Mouse (Mus musculus): Measurements from ENCODE around the gene Acacb. TPM values are rescaled to one million over a fixed set of nuclear protein-coding genes. Genes with fewer than 3 reads are reported as not detected.
A peak's percentile ranks its signal among the peaks of the same experiment; 100 is the strongest.

Acacb gene
- polyA plus RNA-seq, 1 experiment from 2014 or later, result 2.4 TPM

- 13% methylated on average over 14 of the region's 14 CpGs for WGBS
- Histone ChIP-seq H3K27ac (no peak overlapping the region), H3K9ac (replicated peaks) (0 out of 2 replicates have a peak overlapping the region, but pooled peaks have one; percentile 19)
Observed at GRCm38 (mm10) chr5:114248174-114248589, 101.8 kb downstream of the Acacb start.

GRCm38 (mm10) chr5:114259495-114259894, 113.2 kb downstream of the Acacb start:
- H3K36me3 ChIP-seq, result no peaks in the 10 kb centered on the region
- H3K4me3 ChIP-seq (replicated peaks), result no peak overlapping the region
- H3K27ac ChIP-seq, result no peak overlapping the region
- no peak overlapping the region for H3K4me2 ChIP-seq (replicated peaks)
- no peaks in the 10 kb centered on the region for H3K9me3 ChIP-seq
- H3K27me3 ChIP-seq, result peaks cover 20% of the 10 kb centered on the region
- WGBS, result 89% methylated on average over 10 of the region's 10 CpGs
- no peak for ATAC-seq
- peaks cover 17% of the 10 kb centered on the region for H3K4me1 ChIP-seq (replicated peaks)
- H3K9ac ChIP-seq (replicated peaks), result no peak overlapping the region

More at GRCm38 (mm10) chr5:114248174-114248589, 101.8 kb downstream of the Acacb start:
- H3K9me3 ChIP-seq, result no peaks in the 10 kb centered on the region
- H3K4me2 ChIP-seq (replicated peaks), result peak overlapping the region; percentile 34
- peaks cover 42% of the 10 kb centered on the region for H3K27me3 ChIP-seq
- ATAC-seq, result peak; percentile 84
- peaks cover 9% of the 10 kb centered on the region for H3K4me1 ChIP-seq (replicated peaks)
- no peak overlapping the region; the same call in 1 of the 2 replicates for H3K4me3 ChIP-seq (replicated peaks)
- H3K36me3 ChIP-seq, result no peaks in the 10 kb centered on the region

DNA sequence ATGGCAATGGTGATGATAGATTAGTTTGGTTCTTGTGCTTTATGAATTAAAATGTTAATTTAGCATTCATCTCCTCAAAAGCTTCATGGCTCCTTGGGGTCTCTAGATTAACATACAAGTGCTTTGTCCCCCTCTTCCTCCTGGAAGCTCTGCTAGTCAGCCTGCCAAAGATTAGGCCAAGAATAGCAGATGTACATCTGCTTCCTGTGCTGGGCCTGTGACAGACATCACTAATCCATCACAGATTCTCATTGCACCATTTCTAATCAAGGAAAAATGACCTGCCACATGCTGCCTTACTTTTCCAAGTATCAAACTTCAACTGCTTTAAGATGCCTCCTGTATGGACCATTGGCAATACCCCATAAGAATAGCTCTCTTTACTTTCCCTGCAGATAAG, 115.2 kb downstream of the Acacb start:
- Histone ChIP-seq H3K27ac (no peak overlapping the region), H3K4me3 (replicated peaks) (no peak overlapping the region), H3K4me1 (replicated peaks) (peaks cover 23% of the 10 kb centered on the region), H3K9ac (replicated peaks) (no peak overlapping the region), H3K9me3 (no peaks in the 10 kb centered on the region), H3K4me2 (replicated peaks) (no peak overlapping the region), H3K27me3 (peaks cover 24% of the 10 kb centered on the region), H3K36me3 (no peaks in the 10 kb centered on the region)
- no peak for ATAC-seq

GRCm38 (mm10) chr5:114264030-114264459, 117.7 kb downstream of the Acacb start:
- WGBS, result 54% methylated on average over 8 of the region's 8 CpGs
- no peak overlapping the region for H3K27ac ChIP-seq
- ATAC-seq, result peak; percentile 81
- no peak overlapping the region for H3K4me3 ChIP-seq (replicated peaks)
- no peaks in the 10 kb centered on the region for H3K36me3 ChIP-seq
- no peak overlapping the region for H3K4me2 ChIP-seq (replicated peaks)
- peaks cover 25% of the 10 kb centered on the region for H3K4me1 ChIP-seq (replicated peaks)
- H3K9ac ChIP-seq (replicated peaks), result no peak overlapping the region
- peaks cover 43% of the 10 kb centered on the region for H3K27me3 ChIP-seq
- H3K9me3 ChIP-seq, result no peaks in the 10 kb centered on the region

GRCm38 (mm10) chr5:114264791-114265190, 118.5 kb downstream of the Acacb start:
- 93% methylated on average over 8 of the region's 8 CpGs for WGBS
- Histone ChIP-seq H3K27me3 (peaks cover 48% of the 10 kb centered on the region), H3K4me1 (replicated peaks) (peaks cover 33% of the 10 kb centered on the region)

DNA sequence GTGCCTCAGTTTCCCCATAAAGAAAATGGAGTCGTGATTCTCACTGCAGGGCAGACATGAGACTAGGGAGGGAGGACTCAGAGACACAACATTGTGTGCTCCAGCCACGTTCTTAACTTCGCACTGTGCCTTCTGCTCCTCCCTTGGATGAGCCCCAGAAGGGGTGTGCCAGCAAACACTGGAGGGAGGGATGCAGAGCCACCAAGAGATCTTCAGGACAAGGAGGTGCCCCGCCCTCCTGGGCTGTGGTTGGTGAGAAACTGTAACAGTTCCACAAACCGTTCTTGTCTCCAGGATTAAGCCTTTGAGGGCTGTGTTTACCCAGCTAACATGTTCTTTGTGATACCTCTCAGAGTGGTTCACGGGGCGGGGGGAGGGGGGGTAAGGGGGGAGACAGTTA, 122.3 kb downstream of the Acacb start:
- no peak overlapping the region for H3K9ac ChIP-seq (replicated peaks)

More at GRCm38 (mm10) chr5:114264791-114265190, 118.5 kb downstream of the Acacb start:
- no peaks in the 10 kb centered on the region for H3K36me3 ChIP-seq
- no peak overlapping the region for H3K9ac ChIP-seq (replicated peaks)
- no peak overlapping the region for H3K4me2 ChIP-seq (replicated peaks)
- ATAC-seq, result no peak
- H3K9me3 ChIP-seq, result no peaks in the 10 kb centered on the region
- H3K27ac ChIP-seq, result no peak overlapping the region
- no peak overlapping the region for H3K4me3 ChIP-seq (replicated peaks)

DNA sequence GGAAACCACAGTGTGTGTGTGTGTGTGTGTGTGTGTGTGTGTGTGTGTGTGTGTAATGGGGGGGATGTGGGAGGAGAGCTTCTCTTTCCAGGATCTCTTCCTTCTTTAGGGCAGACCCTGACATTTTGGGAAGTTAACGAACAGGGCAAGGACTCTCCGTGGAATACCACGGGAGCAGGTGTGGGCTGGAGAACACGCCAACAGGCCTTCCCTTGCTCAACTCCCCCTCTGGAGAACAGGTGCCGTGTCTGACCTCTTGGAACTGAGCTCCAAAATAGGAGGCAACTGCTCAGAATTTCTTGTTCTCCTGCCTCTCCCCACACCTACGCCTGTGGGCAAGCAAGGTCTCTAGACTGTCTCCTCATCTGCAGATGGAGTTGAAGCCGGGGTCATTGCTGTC, 123.2 kb downstream of the Acacb start:
- Histone ChIP-seq H3K9ac (replicated peaks) (no peak overlapping the region), H3K36me3 (no peaks in the 10 kb centered on the region), H3K4me3 (replicated peaks) (no peak overlapping the region), H3K4me1 (replicated peaks) (peaks cover 61% of the 10 kb centered on the region), H3K27me3 (peaks cover 92% of the 10 kb centered on the region), H3K9me3 (no peaks in the 10 kb centered on the region), H3K4me2 (replicated peaks) (no peak overlapping the region), H3K27ac (no peak overlapping the region)
- no peak for ATAC-seq
- WGBS, result 78% methylated on average over 7 of the region's 7 CpGs

More for the DNA sequence above, 122.3 kb downstream of the Acacb start:
- peak; percentile 22; the same call in 1 of the 2 replicates for ATAC-seq
- H3K4me1 ChIP-seq (replicated peaks), result peaks cover 61% of the 10 kb centered on the region
- H3K27ac ChIP-seq, result no peak overlapping the region
- H3K4me3 ChIP-seq (replicated peaks), result no peak overlapping the region
- H3K27me3 ChIP-seq, result peaks cover 86% of the 10 kb centered on the region
- H3K9me3 ChIP-seq, result no peaks in the 10 kb centered on the region
- no peaks in the 10 kb centered on the region for H3K36me3 ChIP-seq
- whole genome bisulfite sequencing, result 29% methylated on average over 7 of the region's 7 CpGs
- H3K4me2 ChIP-seq (replicated peaks), result no peak overlapping the region

DNA sequence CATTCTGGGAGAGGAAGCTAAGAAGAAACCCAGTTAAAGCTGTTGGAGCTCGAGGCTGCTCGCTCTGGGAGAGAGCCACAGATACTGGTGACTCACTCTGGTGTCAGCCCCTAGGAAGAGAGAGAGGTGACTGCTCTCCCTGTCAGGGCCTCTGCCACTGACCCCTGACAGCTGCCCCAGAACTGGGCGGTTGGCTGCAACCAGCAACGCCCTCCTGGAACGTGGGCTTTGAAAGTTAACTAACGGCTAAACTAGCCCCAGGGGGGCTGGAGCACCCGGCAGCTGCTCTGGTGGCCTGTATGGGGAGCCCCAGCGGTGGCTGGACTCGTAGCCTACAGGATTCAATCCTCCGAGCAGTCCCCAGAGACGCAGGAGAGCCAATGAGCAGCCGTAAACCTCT, 123.6 kb downstream of the Acacb start:
- Histone ChIP-seq H3K4me1 (replicated peaks) (peaks cover 64% of the 10 kb centered on the region), H3K9ac (replicated peaks) (no peak overlapping the region), H3K4me2 (replicated peaks) (no peak overlapping the region), H3K36me3 (no peaks in the 10 kb centered on the region), H3K27ac (no peak overlapping the region), H3K4me3 (replicated peaks) (no peak overlapping the region), H3K9me3 (no peaks in the 10 kb centered on the region), H3K27me3 (peaks cover 93% of the 10 kb centered on the region)
- 12% methylated on average over 12 of the region's 12 CpGs for WGBS
- ATAC-seq, result no peak

DNA sequence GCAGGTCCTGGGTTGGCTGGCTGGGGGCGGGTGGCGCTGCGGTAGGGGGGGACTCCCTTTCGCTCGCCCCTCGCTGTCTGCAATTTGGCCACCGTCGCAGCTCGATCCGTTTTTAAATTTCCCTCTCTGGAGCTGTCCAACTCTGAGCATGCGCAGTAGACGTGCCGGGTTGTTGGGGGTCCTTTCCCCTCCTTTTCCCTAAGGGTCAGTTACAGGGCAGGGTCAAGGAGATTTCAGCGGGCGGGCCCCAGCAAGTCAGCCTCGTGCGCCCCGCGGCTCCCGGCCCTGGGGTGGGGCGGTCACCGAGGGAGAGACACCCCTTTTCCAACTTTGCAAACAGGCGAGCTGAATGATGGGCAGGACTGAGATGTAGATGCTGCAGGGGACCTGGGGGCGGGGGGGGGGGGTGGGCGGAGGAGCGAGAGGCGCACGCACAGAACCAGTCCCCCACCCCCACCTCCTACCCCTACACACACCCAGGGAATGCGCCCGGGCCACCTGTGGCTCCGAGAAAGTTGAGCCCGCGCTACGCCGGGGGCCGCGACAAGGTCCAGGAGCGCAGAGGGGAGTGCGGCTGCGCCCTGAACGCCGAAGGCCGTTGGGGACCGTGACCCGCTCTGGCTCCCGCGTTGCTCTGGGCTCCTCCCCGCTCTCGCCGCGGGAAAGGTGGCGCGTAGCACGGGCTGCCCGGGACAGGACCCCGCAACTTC, 127.5 kb downstream of the Acacb start, which contains the start of gene Foxn4:
Foxn4 (minus strand) TSS at position 115 of the 710 bp plus-strand sequence.
- Histone ChIP-seq H3K9me3 (no peaks in the 10 kb centered on the region), H3K27me3 (peaks cover 95% of the 10 kb centered on the region), H3K4me2 (replicated peaks) (peak within 1 kb of the TSS; percentile 70), H3K4me1 (replicated peaks) (peaks cover 76% of the 10 kb centered on the region), H3K9ac (replicated peaks) (0 out of 2 replicates have a peak within 1 kb of the TSS, but pooled peaks have one; percentile 36), H3K36me3 (no peaks in the 10 kb centered on the region), H3K27ac (no peak within 1 kb of the TSS), H3K4me3 (replicated peaks) (peak within 1 kb of the TSS; percentile 42)
- peak; percentile 38; the same call in 1 of the 2 replicates for ATAC-seq
- WGBS, result under 1% methylated on average over 52 of the region's 56 CpGs

GRCm38 (mm10) chr5:114275339-114275738, 129.0 kb downstream of the Acacb start:
- 10% methylated on average over 8 of the region's 8 CpGs for WGBS
- H3K4me2 ChIP-seq (replicated peaks), result no peak overlapping the region

DNA sequence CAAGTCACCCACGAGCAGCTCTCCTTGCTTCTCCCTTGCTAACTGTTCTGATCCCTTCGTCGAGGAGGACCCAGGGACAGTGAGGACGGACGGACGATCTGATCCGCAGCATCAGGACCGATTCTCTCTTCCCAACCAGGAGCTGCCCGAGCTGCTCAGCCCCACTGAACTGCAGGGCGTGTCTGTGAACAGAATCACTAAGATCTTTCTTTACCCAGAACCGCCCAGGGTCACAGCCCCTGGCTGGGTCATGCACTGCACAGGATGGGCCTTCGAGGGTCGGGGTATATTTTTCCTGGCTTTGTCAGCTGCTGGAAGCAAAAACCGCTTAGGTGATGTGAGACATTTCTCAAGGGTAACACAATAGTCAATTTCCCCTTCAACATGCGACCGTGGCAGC, 129.7 kb downstream of the Acacb start:
- WGBS, result 17% methylated on average over 16 of the region's 16 CpGs
- Histone ChIP-seq H3K9ac (replicated peaks) (no peak overlapping the region), H3K4me2 (replicated peaks) (no peak overlapping the region), H3K36me3 (no peaks in the 10 kb centered on the region), H3K27ac (no peak overlapping the region), H3K4me3 (replicated peaks) (no peak overlapping the region), H3K9me3 (no peaks in the 10 kb centered on the region), H3K4me1 (replicated peaks) (peaks cover 68% of the 10 kb centered on the region), H3K27me3 (peaks cover 87% of the 10 kb centered on the region)
- ATAC-seq, result no peak

More at GRCm38 (mm10) chr5:114275339-114275738, 129.0 kb downstream of the Acacb start:
- Histone ChIP-seq H3K36me3 (no peaks in the 10 kb centered on the region), H3K9me3 (no peaks in the 10 kb centered on the region), H3K4me1 (replicated peaks) (peaks cover 74% of the 10 kb centered on the region), H3K4me3 (replicated peaks) (no peak overlapping the region), H3K27ac (no peak overlapping the region), H3K27me3 (peaks cover 87% of the 10 kb centered on the region), H3K9ac (replicated peaks) (no peak overlapping the region)
- no peak for ATAC-seq

GRCm38 (mm10) chr5:114279382-114280143, 133.2 kb downstream of the Acacb start:
- 12% methylated on average over 12 of the region's 12 CpGs for WGBS
- H3K27me3 ChIP-seq, result peaks cover 78% of the 10 kb centered on the region
- peak; percentile 55; the same call in 1 of the 2 replicates for ATAC-seq
- peak overlapping the region; percentile 35 for H3K4me2 ChIP-seq (replicated peaks)
- H3K36me3 ChIP-seq, result no peaks in the 10 kb centered on the region
- no peak overlapping the region for H3K4me3 ChIP-seq (replicated peaks)
- peak overlapping the region; percentile 5; the same call in 1 of the 2 replicates for H3K27ac ChIP-seq
- peaks cover 52% of the 10 kb centered on the region for H3K4me1 ChIP-seq (replicated peaks)
- H3K9me3 ChIP-seq, result no peaks in the 10 kb centered on the region
- no peak overlapping the region for H3K9ac ChIP-seq (replicated peaks)

All from midbrain, embryonic 13.5 days (tissue).